Mouse (Mus musculus) CD4-positive helper T cell, adult 2 months (primary cell): Measurements from ENCODE around the gene Mtnr1b.
A peak's percentile ranks its signal among the peaks of the same experiment; 100 is the strongest.
"Not testable (repeated sequence)": the region's sequence is repeated elsewhere in the genome, so short reads cannot be mapped to it uniquely, and the experiment has no call there.

Source experiments
- DNase-seq: peaks from one replicate; pipeline ENCODE4 v3.0.0-alpha.2; 2012; ENCODE audit warnings: low read depth, missing footprints, low spot score

The Mtnr1b gene

GRCm38 (mm10) chr9:15874506-15875160 lies at the start of gene Mtnr1b:
TSS of gene Mtnr1b (minus strand) at chr9:15874556.
- DNase-seq = no peak

GRCm38 (mm10) chr9:15920271-15920670 lies 45.9 kb upstream of the Mtnr1b start:
- no peak for DNase-seq

GRCm38 (mm10) chr9:15919373-15920005 lies 45.1 kb upstream of the Mtnr1b start:
- no peak for DNase-seq

- no peak for DNase-seq
Observed at GRCm38 (mm10) chr9:15916600-15916999, 42.2 kb upstream of the Mtnr1b start.

GRCm38 (mm10) chr9:15912735-15913134 lies 38.4 kb upstream of the Mtnr1b start:
- no peak for DNase-seq

- no peak for DNase-seq
Observed at GRCm38 (mm10) chr9:15909397-15910113, 35.2 kb upstream of the Mtnr1b start.

- no peak for DNase-seq
Observed at GRCm38 (mm10) chr9:15903948-15904750, 29.8 kb upstream of the Mtnr1b start.

GRCm38 (mm10) chr9:15898112-15898511 lies 23.8 kb upstream of the Mtnr1b start:
- DNase-seq = no peak

GRCm38 (mm10) chr9:15886756-15887155 lies 12.4 kb upstream of the Mtnr1b start:
- DNase-seq = no peak

- DNase-seq = no peak
Observed at GRCm38 (mm10) chr9:15880754-15881153, 6.4 kb upstream of the Mtnr1b start.

- peak; percentile 53 for DNase-seq
Observed at GRCm38 (mm10) chr9:15880160-15880603, 5.8 kb upstream of the Mtnr1b start.

GRCm38 (mm10) chr9:15870013-15870412 lies 4.3 kb downstream of the Mtnr1b start:
- DNase-seq = no peak

- DNase-seq = no peak
Observed at GRCm38 (mm10) chr9:15869456-15869855, 4.9 kb downstream of the Mtnr1b start.

- no peak for DNase-seq
Observed at GRCm38 (mm10) chr9:15866280-15867072, 7.9 kb downstream of the Mtnr1b start.

- no peak for DNase-seq
Observed at GRCm38 (mm10) chr9:15861402-15861801, 13.0 kb downstream of the Mtnr1b start.

- no peak for DNase-seq
Observed at GRCm38 (mm10) chr9:15850749-15851148, 23.6 kb downstream of the Mtnr1b start.

GRCm38 (mm10) chr9:15845390-15845789 lies 29.0 kb downstream of the Mtnr1b start:
- DNase-seq = no peak

- not testable (repeated sequence) for DNase-seq
Observed at GRCm38 (mm10) chr9:15844936-15845335, 29.4 kb downstream of the Mtnr1b start.

GRCm38 (mm10) chr9:15813002-15813911 lies 61.1 kb downstream of the Mtnr1b start:
- no peak for DNase-seq

- no peak for DNase-seq
Observed at GRCm38 (mm10) chr9:15804296-15804695, 70.1 kb downstream of the Mtnr1b start.
